Mouse (Mus musculus): ENCODE measurements around the gene Derl2. TPM values are rescaled to one million over a fixed set of nuclear protein-coding genes. Genes with fewer than 3 reads are reported as not detected.

Gene Derl2
- total and polyA plus RNA-seq, 2 experiments, result 49.4 to 59.0 TPM

- 28% methylated on average over 7 of the region's 7 CpGs for WGBS
- peak overlapping the region; percentile 66 for H3K27ac ChIP-seq (replicated peaks; ENCODE audit: insufficient read depth, low read depth, low read length)
- peaks cover 7% of the 10 kb centered on the region; the same call in 1 of the 2 replicates for H3K79me2 ChIP-seq (ENCODE audit: control insufficient read depth, insufficient read depth, low read length)
- H3K27me3 ChIP-seq (ENCODE audit: control insufficient read depth, insufficient read depth, low read length), result no peaks in the 10 kb centered on the region
- DNase-seq (ENCODE audit: extremely low read depth, low read depth, low spot score), result peak; percentile 100
- TF ChIP-seq CTCF (IDR thresholded peaks at IDR 0.05; ENCODE audit: low read depth, low read length) (peak; percentile 16; the same call in 1 of the 2 replicates), POLR2A (IDR thresholded peaks at IDR 0.05; ENCODE audit: extremely low read depth, insufficient read depth, low read length) (no peak)
- H3K4me3 ChIP-seq (ENCODE audit: insufficient read depth, low read depth, low read length), result no peak overlapping the region
- peaks cover 44% of the 10 kb centered on the region for H3K4me1 ChIP-seq (ENCODE audit: control insufficient read depth, insufficient read depth, low read length)
- H3K36me3 ChIP-seq (ENCODE audit: control insufficient read depth, insufficient read depth, low read length), result peaks cover 40% of the 10 kb centered on the region
- H3K9ac ChIP-seq (ENCODE audit: low read depth, low read length), result no peak overlapping the region
These were observed 6.9 kb downstream of the Derl2 start for GRCm38 (mm10) chr11:71012743-71013142.

GRCm38 (mm10) chr11:71008321-71008720 lies 11.3 kb downstream of the Derl2 start:
- Histone ChIP-seq H3K79me2 (ENCODE audit: control insufficient read depth, insufficient read depth, low read length) (no peaks in the 10 kb centered on the region; the same call in 1 of the 2 replicates), H3K27me3 (ENCODE audit: control insufficient read depth, insufficient read depth, low read length) (no peaks in the 10 kb centered on the region), H3K9ac (ENCODE audit: low read depth, low read length) (no peak overlapping the region), H3K4me1 (ENCODE audit: control insufficient read depth, insufficient read depth, low read length) (peaks cover 18% of the 10 kb centered on the region), H3K4me3 (ENCODE audit: insufficient read depth, low read depth, low read length) (no peak overlapping the region), H3K27ac (replicated peaks; ENCODE audit: insufficient read depth, low read depth, low read length) (no peak overlapping the region), H3K36me3 (ENCODE audit: control insufficient read depth, insufficient read depth, low read length) (peaks cover 39% of the 10 kb centered on the region)
- no peak for TF ChIP-seq CTCF (IDR thresholded peaks at IDR 0.05; ENCODE audit: low read depth, low read length)
- TF ChIP-seq POLR2A (IDR thresholded peaks at IDR 0.05; ENCODE audit: extremely low read depth, insufficient read depth, low read length), result no peak
- 14% methylated on average over 3 of the region's 3 CpGs for WGBS
- peak; percentile 98 for DNase-seq (ENCODE audit: extremely low read depth, low read depth, low spot score)

GRCm38 (mm10) chr11:71007831-71008230 lies 11.8 kb downstream of the Derl2 start:
- H3K27ac ChIP-seq (replicated peaks; ENCODE audit: insufficient read depth, low read depth, low read length), result peak overlapping the region; percentile 59; the same call in 1 of the 2 replicates
- 45% methylated on average over 7 of the region's 7 CpGs for WGBS
- H3K9ac ChIP-seq (ENCODE audit: low read depth, low read length), result no peak overlapping the region
- H3K4me1 ChIP-seq (ENCODE audit: control insufficient read depth, insufficient read depth, low read length), result peaks cover 21% of the 10 kb centered on the region
- no peak for TF ChIP-seq CTCF (IDR thresholded peaks at IDR 0.05; ENCODE audit: low read depth, low read length)
- no peak for TF ChIP-seq POLR2A (IDR thresholded peaks at IDR 0.05; ENCODE audit: extremely low read depth, insufficient read depth, low read length)
- H3K4me3 ChIP-seq (ENCODE audit: insufficient read depth, low read depth, low read length), result no peak overlapping the region
- peaks cover under 1% of the 10 kb centered on the region; the same call in 1 of the 2 replicates for H3K79me2 ChIP-seq (ENCODE audit: control insufficient read depth, insufficient read depth, low read length)
- peaks cover 38% of the 10 kb centered on the region for H3K36me3 ChIP-seq (ENCODE audit: control insufficient read depth, insufficient read depth, low read length)
- no peaks in the 10 kb centered on the region for H3K27me3 ChIP-seq (ENCODE audit: control insufficient read depth, insufficient read depth, low read length)
- peak; percentile 28 for DNase-seq (ENCODE audit: extremely low read depth, low read depth, low spot score)

GRCm38 (mm10) chr11:71007026-71007425 lies 12.6 kb downstream of the Derl2 start:
- Histone ChIP-seq H3K27ac (replicated peaks; ENCODE audit: insufficient read depth, low read depth, low read length) (peak overlapping the region; percentile 67), H3K4me1 (ENCODE audit: control insufficient read depth, insufficient read depth, low read length) (peaks cover 23% of the 10 kb centered on the region), H3K36me3 (ENCODE audit: control insufficient read depth, insufficient read depth, low read length) (peaks cover 37% of the 10 kb centered on the region), H3K27me3 (ENCODE audit: control insufficient read depth, insufficient read depth, low read length) (no peaks in the 10 kb centered on the region), H3K9ac (ENCODE audit: low read depth, low read length) (no peak overlapping the region), H3K79me2 (ENCODE audit: control insufficient read depth, insufficient read depth, low read length) (peaks cover 7% of the 10 kb centered on the region; the same call in 1 of the 2 replicates), H3K4me3 (ENCODE audit: insufficient read depth, low read depth, low read length) (no peak overlapping the region)
- TF ChIP-seq POLR2A (IDR thresholded peaks at IDR 0.05; ENCODE audit: extremely low read depth, insufficient read depth, low read length) (no peak), CTCF (IDR thresholded peaks at IDR 0.05; ENCODE audit: low read depth, low read length) (no peak)
- DNase-seq (ENCODE audit: extremely low read depth, low read depth, low spot score), result peak; percentile 40
- WGBS, result 51% methylated on average over 6 of the region's 6 CpGs

- 28% methylated on average over 5 of the region's 5 CpGs for WGBS
- H3K27me3 ChIP-seq (ENCODE audit: control insufficient read depth, insufficient read depth, low read length), result no peaks in the 10 kb centered on the region
- H3K79me2 ChIP-seq (ENCODE audit: control insufficient read depth, insufficient read depth, low read length), result peaks cover 7% of the 10 kb centered on the region; the same call in 1 of the 2 replicates
- H3K9ac ChIP-seq (ENCODE audit: low read depth, low read length), result no peak overlapping the region
- H3K36me3 ChIP-seq (ENCODE audit: control insufficient read depth, insufficient read depth, low read length), result peaks cover 23% of the 10 kb centered on the region
- peak overlapping the region; percentile 64 for H3K27ac ChIP-seq (replicated peaks; ENCODE audit: insufficient read depth, low read depth, low read length)
- H3K4me1 ChIP-seq (ENCODE audit: control insufficient read depth, insufficient read depth, low read length), result peaks cover 22% of the 10 kb centered on the region
- H3K4me3 ChIP-seq (ENCODE audit: insufficient read depth, low read depth, low read length), result no peak overlapping the region
- TF ChIP-seq POLR2A (IDR thresholded peaks at IDR 0.05; ENCODE audit: extremely low read depth, insufficient read depth, low read length), result no peak
- TF ChIP-seq CTCF (IDR thresholded peaks at IDR 0.05; ENCODE audit: low read depth, low read length), result no peak
- peak; percentile 53 for DNase-seq (ENCODE audit: extremely low read depth, low read depth, low spot score)
These were observed 14.6 kb downstream of the Derl2 start for GRCm38 (mm10) chr11:71005046-71005445.

GRCm38 (mm10) chr11:71004316-71004773 lies 15.3 kb downstream of the Derl2 start, which contains the start of gene Dhx33:
TSS of gene Dhx33 (minus strand) at chr11:71004437.
- Histone ChIP-seq H3K9ac (ENCODE audit: low read depth, low read length) (peak within 1 kb of the TSS; percentile 75), H3K4me1 (ENCODE audit: control insufficient read depth, insufficient read depth, low read length) (peaks cover 19% of the 10 kb centered on the region), H3K27me3 (ENCODE audit: control insufficient read depth, insufficient read depth, low read length) (no peaks in the 10 kb centered on the region), H3K27ac (replicated peaks; ENCODE audit: insufficient read depth, low read depth, low read length) (peak within 1 kb of the TSS; percentile 64), H3K79me2 (ENCODE audit: control insufficient read depth, insufficient read depth, low read length) (peaks cover 7% of the 10 kb centered on the region; the same call in 1 of the 2 replicates), H3K4me3 (ENCODE audit: insufficient read depth, low read depth, low read length) (peak within 1 kb of the TSS; percentile 75), H3K36me3 (ENCODE audit: control insufficient read depth, insufficient read depth, low read length) (peaks cover 21% of the 10 kb centered on the region)
- under 1% methylated on average over 35 of the region's 35 CpGs for WGBS
- DNase-seq (ENCODE audit: extremely low read depth, low read depth, low spot score), result peak; percentile 98
- TF ChIP-seq POLR2A (IDR thresholded peaks at IDR 0.05; ENCODE audit: extremely low read depth, insufficient read depth, low read length) (0 out of 2 replicates have a peak, but pooled peaks have one; percentile 43), CTCF (IDR thresholded peaks at IDR 0.05; ENCODE audit: low read depth, low read length) (0 out of 2 replicates have a peak, but pooled peaks have one; percentile 7)

Data from liver, adult 2 months (tissue).